Mouse (Mus musculus) frontal cortex, adult 2 months (tissue): ENCODE data around the gene Ldlrad3. TPM values are rescaled to one million over a fixed set of nuclear protein-coding genes. Genes with fewer than 3 reads are reported as not detected.

Source experiments
- DNase-seq, 2 experiments: peaks; one replicate each; pipeline ENCODE4 v3.0.0; 2022; ENCODE audit warnings: low spot score in 1 of 2; ENCODE audit errors: extremely low spot score in 1 of 2
- polyA plus RNA-seq: library from polyadenylated mRNA; depleted of rRNA; stranded (reverse); fragments of >200 nt; gene quantifications from 2 replicates; pipeline ENCODE4 v1.2.3, GENCODE M21; 2012

The Ldlrad3 gene
- polyA plus RNA-seq, 1 experiment: 12.1 TPM

- DNase-seq: no peak
Measured at GRCm38 (mm10) chr2:102086583-102086982, 99.6 kb downstream of the Ldlrad3 start.

DNA sequence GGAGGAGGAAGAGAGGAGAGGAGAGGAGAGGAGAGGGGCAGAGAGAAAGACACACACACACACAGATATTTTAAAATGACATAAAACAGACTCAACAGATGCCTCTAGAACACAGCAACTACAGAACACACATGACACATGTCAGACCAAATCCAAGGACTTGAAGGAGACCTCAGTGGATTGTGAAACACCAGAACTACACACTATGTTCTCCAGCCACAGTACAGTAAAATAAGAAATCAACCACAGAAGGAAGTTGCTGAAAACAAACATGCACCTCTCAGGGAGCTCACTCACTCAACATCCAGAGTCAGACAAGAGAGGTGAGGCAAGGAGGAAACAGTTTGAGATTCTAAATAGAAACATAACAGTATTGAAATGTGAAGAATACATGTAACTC, 103.4 kb downstream of the Ldlrad3 start:
- no peak for DNase-seq

DNA sequence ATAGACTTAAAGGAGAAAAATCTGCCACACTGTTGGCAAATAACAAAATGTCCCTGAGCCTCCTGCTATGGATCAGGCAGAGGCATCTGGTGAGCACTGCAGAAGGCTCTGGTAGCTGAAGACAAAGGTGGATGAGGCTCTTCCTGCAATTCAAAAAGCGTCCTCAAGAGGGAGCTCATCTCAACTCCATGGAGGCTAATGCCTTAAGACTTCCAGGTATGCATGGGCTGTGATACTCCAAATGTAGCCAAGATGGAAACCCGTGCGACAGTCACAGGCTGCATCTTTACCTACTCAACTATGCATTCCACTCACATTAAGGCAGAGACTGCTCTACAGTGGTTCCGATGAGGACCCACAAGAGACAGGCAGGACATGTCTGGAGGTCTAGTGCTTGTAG, 108.6 kb downstream of the Ldlrad3 start:
- DNase-seq: peak; percentile 53 to 95

- DNase-seq: no peak
Measured at GRCm38 (mm10) chr2:102076237-102076636, 109.9 kb downstream of the Ldlrad3 start.

GRCm38 (mm10) chr2:102073266-102074037, 112.7 kb downstream of the Ldlrad3 start:
- DNase-seq: no peak

- DNase-seq: no peak
Measured at GRCm38 (mm10) chr2:102072859-102073258, 113.3 kb downstream of the Ldlrad3 start.

DNA sequence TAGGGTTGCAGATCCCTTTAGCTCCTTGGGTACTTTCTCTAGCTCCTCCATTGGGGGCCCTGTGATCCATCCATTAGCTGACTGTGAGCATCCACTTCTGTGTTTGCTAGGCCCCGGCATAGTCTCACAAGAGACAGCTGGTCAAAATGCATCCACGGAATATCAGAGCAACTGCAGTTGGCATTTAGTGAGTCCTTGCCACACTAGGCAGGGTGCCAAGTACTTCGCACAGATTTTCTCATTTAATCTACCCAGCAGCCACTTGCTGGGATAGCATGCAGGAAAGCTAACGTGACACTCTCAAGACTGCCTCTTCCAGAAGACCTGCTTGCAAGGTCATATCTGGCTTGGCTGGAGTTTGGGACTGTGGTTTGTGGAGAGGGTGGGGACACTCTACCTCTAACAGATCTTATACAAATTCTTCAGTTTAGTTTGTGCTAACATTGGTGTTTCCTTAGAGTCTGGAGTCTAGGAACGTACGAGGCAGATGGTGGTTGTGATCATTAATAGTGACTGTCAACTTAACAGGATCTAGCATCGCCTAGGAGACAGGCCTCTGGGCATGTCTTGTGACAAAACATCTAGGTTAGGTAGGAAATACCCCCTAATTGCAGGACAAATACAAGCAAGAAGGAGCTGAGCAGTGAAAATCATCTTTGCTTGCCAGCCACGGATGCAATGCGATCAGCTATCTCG, 115.0 kb downstream of the Ldlrad3 start:
- DNase-seq: peak in 1 of 2 experiments; percentile 63

DNA sequence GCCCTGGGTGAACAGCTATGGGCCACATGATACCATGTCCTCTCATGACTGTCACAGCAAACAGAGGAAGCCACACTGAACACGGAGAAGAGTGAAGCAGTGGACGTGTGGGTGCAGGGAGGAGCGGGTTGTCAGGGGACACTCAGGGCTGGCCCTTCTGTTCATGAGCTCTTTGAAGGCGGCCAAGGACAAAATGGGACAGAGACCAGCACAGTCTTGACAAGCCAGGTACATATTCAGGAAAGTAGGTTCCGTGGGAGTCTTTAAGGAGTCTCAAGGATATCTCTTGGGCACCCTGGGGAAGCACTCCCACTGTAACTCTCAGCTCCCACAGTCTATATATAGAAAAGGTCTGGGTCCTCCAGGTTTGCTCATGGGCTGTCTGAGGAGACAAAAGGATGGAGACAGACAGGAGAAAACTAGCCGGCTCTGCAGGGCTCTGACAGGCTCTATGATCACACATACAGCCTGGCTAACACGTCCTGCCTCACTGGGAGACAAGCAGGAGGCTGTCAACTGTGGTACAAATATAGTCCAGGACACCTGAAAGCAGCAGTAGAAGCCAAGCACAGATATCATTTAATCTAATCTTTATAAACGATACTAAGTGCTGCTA, 121.3 kb downstream of the Ldlrad3 start:
- no peak for DNase-seq

DNA sequence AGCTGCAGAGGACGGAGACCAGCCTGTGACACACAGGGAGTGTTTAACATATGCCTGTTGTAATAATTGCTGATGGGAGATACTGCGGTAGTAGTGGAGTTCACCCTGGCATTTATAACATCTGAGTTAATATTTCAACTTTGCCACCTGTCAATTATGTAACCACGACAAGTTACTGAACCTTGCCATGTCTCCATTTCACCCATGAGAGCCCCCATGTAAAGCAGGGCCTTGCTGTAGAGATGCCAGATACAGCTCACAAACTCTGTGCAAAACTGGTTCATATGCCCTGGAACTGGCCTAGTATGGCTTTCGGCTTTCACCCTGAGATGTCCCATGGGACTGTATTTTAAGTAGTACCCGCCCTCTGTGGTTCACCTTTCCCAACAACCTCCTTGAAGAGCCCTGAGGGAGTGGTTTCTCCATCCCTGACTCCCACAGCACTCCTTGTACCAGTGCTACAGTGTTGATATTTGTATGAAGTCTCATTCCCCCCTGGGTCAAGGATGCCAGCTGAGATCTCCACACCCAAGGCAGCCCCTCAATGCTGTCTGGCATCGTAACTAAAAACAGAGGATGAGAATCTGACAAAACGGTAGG, 122.2 kb downstream of the Ldlrad3 start:
- no peak for DNase-seq

- DNase-seq: no peak
Measured at GRCm38 (mm10) chr2:102062861-102063468, 123.2 kb downstream of the Ldlrad3 start.

DNA sequence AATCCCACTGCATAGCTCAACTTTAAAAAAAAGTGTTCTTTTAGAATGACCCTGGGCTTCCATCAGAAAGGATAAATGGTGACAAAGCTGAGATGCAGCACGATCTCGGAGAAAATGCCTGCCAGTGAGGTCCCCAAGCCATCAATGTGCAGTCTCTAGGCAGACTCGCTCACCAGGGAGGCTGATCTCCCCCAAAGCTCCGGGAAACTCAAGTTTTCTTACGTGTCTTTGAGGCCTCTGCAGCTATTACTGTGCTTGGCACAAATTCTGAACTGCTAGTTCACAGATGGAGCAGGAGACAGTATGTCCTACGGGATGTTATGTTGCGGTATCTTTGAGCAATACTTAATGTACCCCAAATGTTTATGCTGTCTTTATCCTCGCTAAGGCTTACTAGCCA, 124.3 kb downstream of the Ldlrad3 start:
- DNase-seq: no peak

- no peak for DNase-seq
Measured at GRCm38 (mm10) chr2:102057746-102058145, 128.4 kb downstream of the Ldlrad3 start.

DNA sequence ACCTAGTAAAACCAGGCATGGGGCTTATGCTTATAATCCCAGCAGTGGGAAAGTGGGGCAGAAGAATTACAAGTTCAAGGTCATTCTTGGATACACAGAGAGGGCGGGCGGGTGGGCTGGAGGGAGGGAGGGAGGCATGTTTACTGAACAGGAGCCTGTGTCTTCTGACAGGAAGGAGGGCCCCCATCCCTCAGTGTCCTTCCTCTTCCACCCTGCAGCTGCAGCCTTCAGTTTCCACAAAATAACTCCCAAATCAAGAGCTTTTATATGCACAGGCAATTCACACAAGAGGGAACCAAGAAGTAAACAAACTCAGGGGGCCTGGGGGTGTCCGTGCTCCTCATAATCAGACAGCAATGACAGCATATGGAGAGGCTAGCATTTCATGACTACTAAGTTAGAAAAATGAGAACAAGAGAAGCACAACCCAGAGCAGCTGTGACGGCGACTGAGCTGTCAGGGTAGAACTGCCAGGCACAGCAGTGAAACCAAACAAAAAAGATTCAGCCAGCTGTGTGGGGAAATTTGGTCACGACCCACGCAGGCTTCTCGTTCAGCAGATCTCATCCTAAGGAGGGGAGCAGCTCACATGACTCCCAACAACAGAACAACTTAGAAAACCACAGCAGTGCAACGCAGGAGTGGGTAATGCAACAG, 129.0 kb downstream of the Ldlrad3 start:
- peak; percentile 57 to 68 for DNase-seq

- no peak for DNase-seq
Measured at GRCm38 (mm10) chr2:102056144-102056543, 130.0 kb downstream of the Ldlrad3 start.

- DNase-seq: peak; percentile 72 to 85
Measured at GRCm38 (mm10) chr2:102052951-102053660, 133.1 kb downstream of the Ldlrad3 start.

GRCm38 (mm10) chr2:102052353-102052752, 133.8 kb downstream of the Ldlrad3 start:
- DNase-seq: no peak

GRCm38 (mm10) chr2:102049866-102050550, 136.2 kb downstream of the Ldlrad3 start:
- no peak for DNase-seq

GRCm38 (mm10) chr2:102048296-102049175, 137.6 kb downstream of the Ldlrad3 start:
- DNase-seq: no peak
